Mouse (Mus musculus) adrenal gland, postnatal 14 days (tissue): ENCODE measurements at regions not wholly inside any gene's neighbourhood (a gene's known extent, or its start where the extent isn't known, plus 50 kb on each side); places are given as distances from the start of the nearest gene placed in this dataset.
"Not testable (repeated sequence)": the region's sequence is repeated elsewhere in the genome, so short reads cannot be mapped to it uniquely, and the experiment has no call there.

Experiments used
- DNase-seq: peaks from one replicate; pipeline ENCODE4 v3.0.0; 2021; ENCODE audit warnings: mixed read lengths

- DNase-seq = no peak
Observed at GRCm38 (mm10) chr9:113162897-113163874, 544.9 kb downstream of the Pdcd6ip start.

DNA sequence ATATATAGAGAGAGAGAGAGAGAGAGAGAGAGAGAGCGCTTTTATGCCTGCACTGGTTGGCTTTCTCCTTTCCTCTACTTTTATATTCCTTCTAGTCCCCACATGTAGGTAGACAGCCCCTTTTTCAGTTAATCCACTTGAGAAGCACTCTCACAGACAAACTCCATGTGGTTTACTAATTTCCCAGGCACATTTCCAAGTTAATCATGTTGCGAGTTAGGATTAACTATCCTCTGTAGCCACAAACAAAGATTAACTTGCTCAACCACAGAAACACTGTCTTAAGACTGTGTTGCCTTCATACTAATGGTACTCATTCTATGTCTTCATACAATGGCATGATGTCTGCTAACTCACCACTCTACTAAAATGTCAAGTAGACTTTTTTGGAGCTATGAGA lies 548.0 kb downstream of the Pdcd6ip start:
- no peak for DNase-seq

DNA sequence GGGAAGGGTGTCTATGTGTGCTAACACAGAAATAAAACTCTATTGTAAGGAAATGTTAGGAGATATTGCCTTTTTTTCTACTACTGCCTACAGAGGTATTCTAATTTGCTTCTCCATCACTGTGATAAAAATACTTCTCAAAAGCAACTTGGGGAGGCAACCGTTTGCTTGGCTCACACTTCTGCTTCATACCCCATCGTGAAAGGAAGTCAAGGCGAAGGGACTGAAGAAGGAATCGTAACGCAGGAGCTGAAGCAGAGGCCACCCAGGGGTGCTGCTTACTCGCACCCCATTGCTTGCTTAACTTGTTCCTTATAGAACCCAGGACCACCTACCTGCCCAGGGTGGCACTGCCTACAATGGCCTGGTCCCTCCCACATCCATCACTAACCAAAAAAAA lies 550.0 kb downstream of the Pdcd6ip start:
- DNase-seq = no peak

- DNase-seq = no peak
Observed at GRCm38 (mm10) chr9:113157474-113158076, 550.5 kb downstream of the Pdcd6ip start.

- DNase-seq = no peak
Observed at GRCm38 (mm10) chr9:113156707-113157106, 551.4 kb downstream of the Pdcd6ip start.

DNA sequence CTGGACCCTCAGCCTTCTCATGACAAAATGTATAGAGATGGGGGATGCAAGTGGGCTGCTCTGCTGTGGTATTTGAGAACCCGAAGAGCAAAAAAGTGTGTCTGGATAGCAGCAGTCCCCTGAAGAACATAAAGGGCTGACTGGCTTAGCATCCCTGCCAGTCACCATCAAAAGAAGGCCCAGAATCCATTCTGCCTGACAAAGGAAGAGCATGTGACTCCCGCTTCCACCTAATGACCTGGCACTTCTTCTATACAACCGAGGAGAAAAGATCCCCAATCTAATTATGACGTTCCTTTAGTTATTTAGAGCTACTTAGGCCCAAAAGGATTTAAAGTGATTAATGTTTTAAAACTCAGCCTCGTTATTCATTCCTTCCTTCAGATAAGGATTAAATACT lies 559.0 kb downstream of the Pdcd6ip start:
- DNase-seq = no peak

DNA sequence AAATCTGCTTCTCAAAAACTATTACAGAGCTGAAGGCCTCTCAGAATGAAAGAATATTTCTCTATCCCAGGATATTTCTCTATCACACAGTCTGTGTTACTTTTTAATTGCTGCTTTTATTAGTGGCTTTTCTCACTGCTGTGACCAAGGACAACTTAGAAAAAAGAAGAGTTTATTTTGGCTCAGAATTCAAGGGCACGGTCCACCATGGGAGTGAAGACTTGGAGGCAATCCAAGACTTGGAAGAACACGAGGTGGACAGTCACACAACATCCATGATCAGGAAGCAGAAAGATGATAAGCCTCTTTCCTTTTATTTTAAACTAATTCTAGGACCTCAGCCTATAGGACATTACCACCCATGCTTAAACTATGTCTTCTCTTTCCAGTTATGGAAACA lies 561.5 kb downstream of the Pdcd6ip start:
- no peak for DNase-seq

DNA sequence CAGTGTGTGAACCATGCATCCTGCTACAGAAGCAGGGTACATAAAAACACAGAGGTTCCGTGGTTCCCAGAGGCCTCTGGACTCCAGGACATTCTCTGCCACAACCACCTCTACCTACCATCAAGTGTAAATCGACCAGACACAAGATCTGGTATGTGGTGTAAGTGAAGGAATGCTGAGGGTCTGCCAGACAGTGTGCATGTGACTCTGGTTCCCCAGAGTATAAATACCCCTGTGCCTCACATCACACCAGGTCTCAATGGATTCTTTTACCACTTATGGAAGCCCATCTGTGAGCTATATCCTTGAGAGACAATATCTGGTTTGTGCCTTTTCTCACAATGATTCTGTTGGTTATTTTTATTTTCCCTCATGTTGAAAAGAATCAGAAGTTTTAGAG lies 563.0 kb downstream of the Pdcd6ip start:
- no peak for DNase-seq

- no peak for DNase-seq
Observed at GRCm38 (mm10) chr9:113134611-113135010, 573.4 kb downstream of the Pdcd6ip start.

- no peak for DNase-seq
Observed at GRCm38 (mm10) chr9:113123004-113123692, 584.9 kb downstream of the Pdcd6ip start.

DNA sequence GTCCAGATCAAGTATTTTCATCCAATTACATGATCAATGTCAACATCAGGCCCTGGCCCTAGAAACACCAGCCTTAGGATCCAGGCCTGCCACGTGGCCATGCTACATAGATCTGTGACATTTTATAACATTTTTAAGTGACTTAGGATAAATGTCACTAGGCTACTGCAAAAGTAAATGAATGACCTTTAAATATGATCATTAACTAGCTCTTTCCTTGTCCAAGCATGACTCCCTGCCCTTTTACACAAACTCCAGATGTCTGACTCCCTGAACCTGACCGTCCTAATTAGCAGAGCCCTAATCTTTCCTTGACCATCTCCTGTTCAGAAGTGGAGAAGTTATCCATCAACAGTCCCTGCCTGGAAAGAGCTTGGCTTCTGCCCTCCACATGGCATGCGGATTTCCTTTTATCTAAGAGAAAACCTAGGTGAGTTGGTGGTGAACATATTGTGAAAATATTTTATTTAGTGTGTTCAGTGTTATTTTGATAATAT lies 585.8 kb downstream of the Pdcd6ip start:
- no peak for DNase-seq

- DNase-seq = no peak
Observed at GRCm38 (mm10) chr9:113120385-113120784, 587.7 kb downstream of the Pdcd6ip start.

DNA sequence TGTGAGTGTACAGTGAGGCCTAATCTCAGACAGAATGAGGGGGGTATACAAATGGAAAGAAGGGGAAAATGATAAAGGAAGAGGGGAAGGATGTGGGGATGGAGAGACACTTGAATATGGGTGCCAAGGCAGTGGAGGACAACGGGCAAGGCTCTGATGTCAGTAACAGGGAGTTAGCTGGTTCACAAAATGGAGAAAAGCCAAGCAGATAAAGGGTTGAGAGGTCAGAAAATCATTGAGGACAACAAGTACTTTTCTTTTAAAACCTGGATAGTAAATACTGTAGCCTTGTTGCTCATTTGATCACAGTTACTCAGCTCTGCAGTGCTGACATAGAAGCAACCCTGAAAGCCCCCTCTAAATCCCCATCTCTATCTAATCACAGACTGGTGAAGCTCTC lies 588.3 kb downstream of the Pdcd6ip start:
- DNase-seq = no peak

GRCm38 (mm10) chr9:113115576-113115975 lies 592.5 kb downstream of the Pdcd6ip start:
- no peak for DNase-seq

DNA sequence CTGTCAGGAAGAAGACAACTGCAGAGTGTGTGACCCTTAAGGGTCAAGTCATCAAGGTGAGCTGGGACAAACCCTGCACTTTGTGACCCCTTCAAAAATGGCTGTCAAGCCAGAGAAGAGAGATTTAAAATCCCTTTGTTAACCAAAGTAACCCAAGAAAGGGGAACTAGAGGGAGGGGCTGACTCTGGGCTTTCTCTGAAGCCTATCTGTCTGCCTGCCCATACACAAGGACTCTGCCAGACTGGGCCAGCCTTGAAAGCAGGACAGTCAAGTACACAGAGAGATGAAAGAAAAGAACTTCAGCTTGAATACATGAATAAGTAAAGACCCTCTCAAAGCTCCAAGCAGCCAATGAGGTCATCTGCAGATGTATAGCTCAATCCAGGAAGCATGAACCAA lies 595.3 kb downstream of the Pdcd6ip start:
- DNase-seq = no peak

DNA sequence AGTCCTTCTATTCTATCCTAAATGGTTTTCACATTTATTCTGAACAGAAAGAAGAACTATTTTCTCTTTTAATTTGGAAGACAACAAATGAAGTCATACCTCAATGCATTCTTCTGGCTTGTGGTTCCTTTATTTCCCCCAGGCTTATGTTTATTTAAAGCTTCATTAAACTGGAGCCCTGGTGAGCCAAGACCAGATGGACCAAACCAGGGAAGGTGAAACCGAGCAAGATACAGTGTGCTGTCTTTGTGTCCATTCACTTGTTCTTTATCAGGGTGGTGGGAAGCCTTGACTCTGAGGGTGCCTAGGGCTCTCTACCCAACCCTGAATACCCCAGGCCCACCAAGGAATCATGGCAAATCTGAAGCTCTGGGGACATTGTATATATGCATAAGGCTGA lies 606.3 kb downstream of the Pdcd6ip start:
- no peak for DNase-seq

DNA sequence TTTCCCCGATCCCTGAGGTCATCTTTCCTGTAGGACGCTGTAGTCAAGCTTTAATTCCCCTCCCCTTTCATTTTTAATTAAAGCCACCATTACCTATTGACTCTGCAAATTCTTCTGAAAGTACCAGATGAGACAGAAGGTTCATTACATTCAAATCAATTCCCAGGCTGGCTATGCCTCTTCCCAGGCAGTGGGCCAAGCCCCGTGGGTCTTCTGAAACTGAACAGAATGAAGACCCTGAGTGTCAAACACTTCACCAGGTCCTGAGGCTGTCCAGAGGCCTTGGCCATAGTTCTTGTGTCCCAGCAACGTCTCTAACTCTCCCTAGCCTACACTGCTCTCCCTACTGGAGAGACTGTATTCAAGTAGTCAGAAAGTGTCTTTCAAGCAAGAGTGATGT lies 607.4 kb downstream of the Pdcd6ip start:
- DNase-seq = no peak

- DNase-seq = not testable (repeated sequence)
Observed at GRCm38 (mm10) chr9:113095421-113095820, 612.6 kb downstream of the Pdcd6ip start.

- no peak for DNase-seq
Observed at GRCm38 (mm10) chr9:113093863-113094390, 614.1 kb downstream of the Pdcd6ip start.

- no peak for DNase-seq
Observed at GRCm38 (mm10) chr9:113091881-113092280, 616.2 kb downstream of the Pdcd6ip start.

GRCm38 (mm10) chr9:113087786-113088185 lies 620.3 kb downstream of the Pdcd6ip start:
- DNase-seq = no peak

DNA sequence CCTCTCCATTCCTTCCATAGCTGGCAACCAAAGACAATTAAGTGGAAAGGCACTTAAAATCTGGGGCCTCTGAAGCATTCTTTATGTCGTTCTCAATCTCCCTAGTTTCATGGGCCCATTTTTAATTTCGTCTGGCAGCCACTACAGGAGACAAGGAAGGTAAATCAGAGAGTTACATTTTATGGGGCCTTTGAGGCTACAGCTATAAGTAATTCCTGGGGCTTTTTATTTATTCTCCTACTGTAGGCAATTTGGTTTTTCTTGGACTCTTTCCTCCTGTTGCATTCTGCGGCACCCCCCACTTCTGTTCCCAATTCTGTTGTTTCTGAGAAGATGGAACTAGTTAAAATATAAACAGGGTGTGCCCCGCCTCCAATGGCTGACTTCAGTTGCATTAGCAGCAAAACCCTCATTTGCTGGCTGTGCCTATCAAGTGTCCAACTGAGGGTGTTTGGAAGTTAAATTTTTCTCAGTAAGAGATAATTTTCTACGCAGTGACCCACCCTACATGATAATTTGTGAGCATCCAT lies 622.7 kb downstream of the Pdcd6ip start:
- DNase-seq = no peak
